In the genomic region with DNA sequence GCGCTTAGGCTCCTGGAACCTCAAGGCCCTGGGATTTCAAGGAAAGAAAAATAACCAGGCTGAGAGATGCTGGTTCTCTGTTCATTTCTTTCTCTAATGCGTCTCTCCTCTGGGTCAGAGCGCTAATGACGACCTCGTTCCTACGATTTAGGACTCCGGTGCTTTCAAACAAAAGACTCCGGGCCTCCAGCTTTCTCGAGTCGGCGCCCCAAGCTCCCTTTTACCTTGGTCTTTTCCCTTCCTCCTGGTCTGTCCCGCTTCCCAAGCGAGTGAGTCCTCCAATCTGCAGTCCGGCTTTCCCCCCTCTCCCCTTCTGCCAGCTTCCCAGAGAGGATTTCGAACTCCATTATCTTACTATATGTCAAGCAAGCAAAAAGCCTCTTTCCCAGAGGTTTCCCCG, we compare ENCODE assay signal across 12 mouse cellular contexts.
DNase-seq lines count a peak whose midpoint lies in the region; ATAC-seq lines count a peak whose summit lies in the region.
"Had no signal": no experiment of that assay in that cellular context is flagged by ENCODE, and none has a peak within 500 bp of the region (broad histone marks: within the 10 kb centered on the region; RNA-seq: fewer than 3 reads in every experiment).

No protein-coding gene starts in this region.

- H3K4me2 ChIP-seq in hindbrain, embryonic 12.5 days (replicated peaks): peak overlapping the region; percentile 30
- H3K4me2 ChIP-seq in hindbrain, embryonic 16.5 days (ENCODE audit: low read length): no peak overlapping the region
- peak overlapping the region; percentile 12 for H3K4me2 ChIP-seq in embryonic facial prominence, embryonic 15.5 days (replicated peaks)
- peak overlapping the region; percentile 28 for H3K4me2 ChIP-seq in midbrain, embryonic 16.5 days (ENCODE audit: low read length)

- intact Hi-C loops in left cerebral cortex, postnatal 36 days (cut with DNase I): loop anchor here (5.0 kb wide), 1 partner anchor 402 kb away; a partner anchor contains a TSS

- peak overlapping the region; percentile 17; the same call in 1 of the 2 replicates for H3K27ac ChIP-seq in hindbrain, embryonic 12.5 days
- H3K27ac ChIP-seq in hindbrain, embryonic 16.5 days (ENCODE audit: low read depth, low read length): no peak overlapping the region
- H3K27ac ChIP-seq in embryonic facial prominence, embryonic 15.5 days (replicated peaks): no peak overlapping the region
- peak overlapping the region; percentile 35 for H3K27ac ChIP-seq in midbrain, embryonic 16.5 days (ENCODE audit: low read length)
- H3K27ac ChIP-seq: macrophage had no signal

- no peak overlapping the region; the same call in 1 of the 2 replicates for H3K4me3 ChIP-seq in hindbrain, embryonic 12.5 days
- no peak overlapping the region for H3K4me3 ChIP-seq in hindbrain, embryonic 16.5 days (ENCODE audit: low read length)
- peak overlapping the region; percentile 21; the same call in 1 of the 2 replicates for H3K4me3 ChIP-seq in embryonic facial prominence, embryonic 15.5 days (replicated peaks)
- H3K4me3 ChIP-seq in midbrain, embryonic 16.5 days (ENCODE audit: low read depth, low read length): no peak overlapping the region

- H3K9ac ChIP-seq in hindbrain, embryonic 12.5 days: no peak overlapping the region
- H3K9ac ChIP-seq in hindbrain, embryonic 16.5 days (ENCODE audit: low read depth, low read length): no peak overlapping the region
- H3K9ac ChIP-seq in embryonic facial prominence, embryonic 15.5 days: no peak overlapping the region
- H3K9ac ChIP-seq in midbrain, embryonic 16.5 days (ENCODE audit: low read depth, low read length): no peak overlapping the region

- DNase-seq in embryo, embryonic 10 days (ENCODE audit: low spot score): peak; percentile 56
- no peak for DNase-seq in thymus, postnatal 0 days (ENCODE audit: low spot score)
- DNase-seq in thymus, postnatal 14 days: no peak
- DNase-seq in left cerebral cortex, postnatal 36 days (ENCODE audit: low spot score in 2 of 2): no peak
- DNase-seq: cerebellum, postnatal 36 days; layer of hippocampus, postnatal 36 days; thymus, adult 18-20 months had no signal

- H3K36me3 ChIP-seq in hindbrain, embryonic 12.5 days: no peaks in the 10 kb centered on the region
- H3K36me3 ChIP-seq in hindbrain, embryonic 16.5 days (ENCODE audit: control insufficient read depth, insufficient read depth, low read length): no peaks in the 10 kb centered on the region
- no peaks in the 10 kb centered on the region for H3K36me3 ChIP-seq in embryonic facial prominence, embryonic 15.5 days
- no peaks in the 10 kb centered on the region for H3K36me3 ChIP-seq in midbrain, embryonic 16.5 days (ENCODE audit: control insufficient read depth, insufficient read depth, low read length)

- peaks cover 91% of the 10 kb centered on the region for H3K27me3 ChIP-seq in hindbrain, embryonic 12.5 days
- H3K27me3 ChIP-seq in hindbrain, embryonic 16.5 days (replicated peaks; ENCODE audit: control insufficient read depth, insufficient read depth, low read length): peaks cover 48% of the 10 kb centered on the region
- peaks cover 67% of the 10 kb centered on the region for H3K27me3 ChIP-seq in embryonic facial prominence, embryonic 15.5 days
- peaks cover 43% of the 10 kb centered on the region for H3K27me3 ChIP-seq in midbrain, embryonic 16.5 days (ENCODE audit: control insufficient read depth, insufficient read depth, low read depth, low read length)

- ATAC-seq in hindbrain, embryonic 12.5 days (ENCODE audit: low FRiP score): no peak
- ATAC-seq in hindbrain, embryonic 16.5 days: no peak
- ATAC-seq in embryonic facial prominence, embryonic 15.5 days (ENCODE audit: insufficient number of reproducible peaks, low FRiP score, low TSS enrichment, low read depth): no peak
- ATAC-seq in midbrain, embryonic 16.5 days: no peak

- peaks cover 34% of the 10 kb centered on the region for H3K4me1 ChIP-seq in hindbrain, embryonic 12.5 days
- H3K4me1 ChIP-seq in hindbrain, embryonic 16.5 days (ENCODE audit: control insufficient read depth, insufficient read depth, low read depth, low read length): peaks cover 16% of the 10 kb centered on the region
- peaks cover 17% of the 10 kb centered on the region for H3K4me1 ChIP-seq in embryonic facial prominence, embryonic 15.5 days
- H3K4me1 ChIP-seq in midbrain, embryonic 16.5 days (ENCODE audit: control insufficient read depth, insufficient read depth, low read length): peaks cover 14% of the 10 kb centered on the region

- no peaks in the 10 kb centered on the region for H3K9me3 ChIP-seq in hindbrain, embryonic 12.5 days (replicated peaks)
- no peaks in the 10 kb centered on the region for H3K9me3 ChIP-seq in hindbrain, embryonic 16.5 days (ENCODE audit: control insufficient read depth, low read length)
- no peaks in the 10 kb centered on the region for H3K9me3 ChIP-seq in embryonic facial prominence, embryonic 15.5 days (replicated peaks)
- no peaks in the 10 kb centered on the region for H3K9me3 ChIP-seq in midbrain, embryonic 16.5 days (replicated peaks; ENCODE audit: control insufficient read depth, low read length, poor library complexity, severe bottlenecking)

- 1% methylated on average over 16 of the region's 16 CpGs for WGBS in hindbrain, embryonic 12.5 days
- under 1% methylated on average over 16 of the region's 16 CpGs for WGBS in hindbrain, embryonic 16.5 days
- 3% methylated on average over 16 of the region's 16 CpGs for WGBS in embryonic facial prominence, embryonic 15.5 days
- 1% methylated on average over 16 of the region's 16 CpGs for WGBS in midbrain, embryonic 16.5 days

Comparison
In these comparisons a context has a peak if more than half of its experiments do, and no peak if none do; other contexts are left out.
1. H3K27ac ChIP-seq: peak in hindbrain, embryonic 12.5 days (single experiment) and midbrain, embryonic 16.5 days (single experiment); none in hindbrain, embryonic 16.5 days (single experiment) and embryonic facial prominence, embryonic 15.5 days (single experiment).